14 mouse cellular contexts compared by ENCODE assay signal in genomic region chr14:59690954-59691353, GRCm38 (mm10).
DNase-seq lines count a peak whose midpoint lies in the region; ATAC-seq lines count a peak whose summit lies in the region.
"Had no signal": no experiment of that assay in that cellular context is flagged by ENCODE, and none has a peak within 500 bp of the region (broad histone marks: within the 10 kb centered on the region; RNA-seq: fewer than 3 reads in every experiment).

No protein-coding gene starts in this region.

- peak; percentile 72 for ATAC-seq in common myeloid progenitor, adult 5-6 weeks (replicated peaks; ENCODE audit: low read depth, poor library complexity, severe bottlenecking)
- peak; percentile 40; the same call in 1 of the 2 replicates for ATAC-seq in neutrophil, adult 5-6 weeks (ENCODE audit: extremely low read depth, insufficient number of reproducible peaks, low FRiP score, poor library complexity, severe bottlenecking)
- ATAC-seq: intestine, postnatal 0 days; midbrain, embryonic 13.5 days had no signal

- DNase-seq in spleen, adult 12 weeks (ENCODE audit: low spot score), result peak; percentile 1
- no peak for DNase-seq in spleen, postnatal 14 days (ENCODE audit: low spot score in 2 of 2)
- peak; percentile 10 to 13 for DNase-seq in thymus, postnatal 36 days
- DNase-seq in gastrocnemius, postnatal 4 days (ENCODE audit: low spot score in 2 of 2), result no peak
- no peak for DNase-seq in adrenal gland, adult 2 months
- DNase-seq in cerebellum, adult 9-11 months, result no peak
- DNase-seq: cerebellum, adult 18-20 months; gastrocnemius, postnatal 36 days; lung, embryonic 14.5 days; right cerebral cortex, adult 18-20 months had no signal

Comparison
In these comparisons a context has a peak if more than half of its experiments do, and no peak if none do; other contexts are left out.
1. DNase-seq: peak in spleen, adult 12 weeks (single experiment) and thymus, postnatal 36 days (2 of 2); none in spleen, postnatal 14 days (0 of 2), gastrocnemius, postnatal 4 days (0 of 2), adrenal gland, adult 2 months (single experiment) and cerebellum, adult 9-11 months (single experiment).